Comparison of ENCODE assay signal across 32 mouse cellular contexts in genomic region chr1:193234130-193234645, GRCm38 (mm10). TPM values are rescaled to one million over a fixed set of nuclear protein-coding genes. Genes with fewer than 3 reads are reported as not detected.
DNase-seq lines count a peak whose midpoint lies in the region; ATAC-seq and TF ChIP-seq lines count a peak whose summit lies in the region.
"Had no signal": no experiment of that assay in that cellular context is flagged by ENCODE, and none has a peak within 500 bp of the region (broad histone marks: within the 10 kb centered on the region; RNA-seq: fewer than 3 reads in every experiment).

No protein-coding gene starts in this region.

- ATAC-seq in kidney, postnatal 0 days (replicated peaks; ENCODE audit: low FRiP score, low read depth): no peak; the same call in 1 of the 2 replicates
- ATAC-seq: CD4-positive, CD25-positive, alpha-beta regulatory T cell, adult 4 months; forebrain, embryonic 16.5 days; intestine, embryonic 15.5 days had no signal

- no peak for TF ChIP-seq CTCF in lung, adult 2 months (IDR thresholded peaks at IDR 0.05; ENCODE audit: insufficient read depth, low read length)
- no peak for TF ChIP-seq CTCF in kidney, postnatal 0 days (IDR thresholded peaks at IDR 0.05; ENCODE audit: low read depth)

- no peaks in the 10 kb centered on the region for H3K9me3 ChIP-seq in kidney, postnatal 0 days (replicated peaks; ENCODE audit: low read length)
- H3K9me3 ChIP-seq: forebrain, embryonic 10.5 days; hindbrain, embryonic 15.5 days; intestine, embryonic 15.5 days; limb, embryonic 13.5 days; liver, embryonic 13.5 days; neural tube, embryonic 13.5 days; stomach, embryonic 15.5 days had no signal

- H3K4me2 ChIP-seq in kidney, postnatal 0 days (ENCODE audit: low read length): no peak overlapping the region
- H3K4me2 ChIP-seq: heart, embryonic 11.5 days; hindbrain, embryonic 15.5 days; intestine, embryonic 15.5 days; limb, embryonic 13.5 days; liver, embryonic 13.5 days; lung, embryonic 14.5 days; neural tube, embryonic 13.5 days; stomach, embryonic 15.5 days had no signal

- peak overlapping the region; percentile 66 for H3K27ac ChIP-seq in kidney, postnatal 0 days
- H3K27ac ChIP-seq: forebrain, embryonic 10.5 days; hindbrain, embryonic 15.5 days; intestine, embryonic 15.5 days; limb, embryonic 13.5 days; liver, embryonic 13.5 days; neural tube, embryonic 13.5 days; stomach, embryonic 15.5 days had no signal

- H3K4me1 ChIP-seq in lung, adult 2 months (ENCODE audit: control insufficient read depth, insufficient read depth, low read length): no peaks in the 10 kb centered on the region; the same call in 1 of the 2 replicates
- 0 out of 2 replicates have a peak, but pooled peaks cover 11% of the 10 kb centered on the region for H3K4me1 ChIP-seq in kidney, postnatal 0 days (replicated peaks; ENCODE audit: insufficient read depth, low read length)
- H3K4me1 ChIP-seq: forebrain, embryonic 10.5 days; hindbrain, embryonic 15.5 days; intestine, embryonic 15.5 days; liver, embryonic 13.5 days; neural tube, embryonic 13.5 days; stomach, embryonic 15.5 days had no signal

- TF ChIP-seq POLR2A in lung, adult 2 months (IDR thresholded peaks at IDR 0.05; ENCODE audit: borderline replicate concordance, extremely low read depth, low read depth, low read length): no peak

- H3K9ac ChIP-seq in kidney, postnatal 0 days (ENCODE audit: low read depth, low read length): no peak overlapping the region
- H3K9ac ChIP-seq: hindbrain, embryonic 15.5 days; intestine, embryonic 15.5 days; limb, embryonic 13.5 days; liver, embryonic 13.5 days; lung, embryonic 14.5 days; neural tube, embryonic 13.5 days; stomach, embryonic 15.5 days had no signal

- WGBS in lung, adult 2 months: 85% methylated on average over 2 of the region's 2 CpGs
- 80% methylated on average over 2 of the region's 2 CpGs for WGBS in kidney, postnatal 0 days

- H3K36me3 ChIP-seq in kidney, postnatal 0 days (ENCODE audit: insufficient read depth, low read length): no peaks in the 10 kb centered on the region
- H3K36me3 ChIP-seq in splenic B cell, adult 2 months (ENCODE audit: control insufficient read depth, insufficient read depth, low read length, poor library complexity, severe bottlenecking): no peaks in the 10 kb centered on the region
- H3K36me3 ChIP-seq: forebrain, embryonic 10.5 days; hindbrain, embryonic 15.5 days; intestine, embryonic 15.5 days; limb, embryonic 13.5 days; liver, embryonic 13.5 days; neural tube, embryonic 13.5 days; stomach, embryonic 15.5 days had no signal

- DNase-seq in adrenal gland, postnatal 14 days: peak; percentile 31
- DNase-seq in adrenal gland, adult 8-10 months: no peak
- DNase-seq in lung, postnatal 36 days: peak; percentile 20
- DNase-seq in lung, adult 2 months: no peak
- DNase-seq in kidney, postnatal 0 days (ENCODE audit: low spot score): no peak
- DNase-seq in splenic B cell, adult 2 months (ENCODE audit: low read depth, low spot score): peak; percentile 51
- DNase-seq in urinary bladder, adult 2 months (ENCODE audit: low spot score): no peak
- DNase-seq: adrenal gland, postnatal 36 days; cerebellum, adult 11 months; cerebellum, postnatal 14 days; gastrocnemius, postnatal 14 days; heart, adult 11 months; layer of hippocampus, postnatal 36 days; liver, embryonic 13.5 days; lung, postnatal 4 days; midbrain, embryonic 14.5 days; right cerebral cortex, adult 18-20 months; right cerebral cortex, postnatal 4 days; thymus, postnatal 25 days had no signal

- no peaks in the 10 kb centered on the region for H3K27me3 ChIP-seq in kidney, postnatal 0 days (ENCODE audit: insufficient read depth, low read length)
- H3K27me3 ChIP-seq in splenic B cell, adult 2 months (ENCODE audit: control insufficient read depth, insufficient read depth, low read length, poor library complexity, severe bottlenecking): no peaks in the 10 kb centered on the region
- H3K27me3 ChIP-seq: hindbrain, embryonic 15.5 days; intestine, embryonic 15.5 days; limb, embryonic 13.5 days; liver, embryonic 13.5 days; neural tube, embryonic 13.5 days; stomach, embryonic 15.5 days had no signal

- H3K4me3 ChIP-seq in lung, adult 2 months (replicated peaks; ENCODE audit: extremely low read depth, low read depth, low read length): no peak overlapping the region
- no peak overlapping the region for H3K4me3 ChIP-seq in kidney, postnatal 0 days (replicated peaks; ENCODE audit: low read depth, low read length)
- H3K4me3 ChIP-seq: forebrain, embryonic 10.5 days; hindbrain, embryonic 15.5 days; intestine, embryonic 15.5 days; limb, embryonic 13.5 days; liver, embryonic 13.5 days; myocyte; neural tube, embryonic 13.5 days; stomach, embryonic 15.5 days had no signal

RNA-seq across cellular contexts. Expression of gene Lamb3, which starts 26.7 kb away (rescaled TPM):
- total RNA-seq in adrenal gland, postnatal 14 days (2021): 1.0 and 2.3 TPM in 2 replicates
- 1 to 10 TPM; 1.2 to 2.7 (median 1.5) TPM for total RNA-seq in adrenal gland, adult 8-10 months (2022)
- polyA plus RNA-seq in lung, adult 2 months (2012; rRNA removed): 60.8 and 62.3 TPM in 2 replicates
- polyA plus RNA-seq in kidney, postnatal 0 days (2015; fragmentation: Nextera tagmentation; extraction: Ambion mirVana): 1.6 and 1.9 TPM in 2 replicates
- 22.3 and 26.3 TPM in 2 replicates for polyA plus RNA-seq in urinary bladder, adult 2 months (2012; rRNA removed)
- total RNA-seq: megakaryocyte-erythroid progenitor cell, adult 5-6 weeks had no signal

RNA-seq across cellular contexts. Expression of gene Hsd11b1, which starts 29.7 kb away (rescaled TPM):
- 26.4 and 82.7 TPM in 2 replicates for total RNA-seq in adrenal gland, postnatal 14 days (2021)
- total RNA-seq in adrenal gland, adult 8-10 months (2022): 10 to 100 TPM; 58.1 to 94.0 (median 71.6) TPM
- 211 and 245 TPM in 2 replicates for polyA plus RNA-seq in lung, adult 2 months (2012; rRNA removed)
- 8.7 and 11.4 TPM in 2 replicates for polyA plus RNA-seq in kidney, postnatal 0 days (2015; fragmentation: Nextera tagmentation; extraction: Ambion mirVana)
- polyA plus RNA-seq in urinary bladder, adult 2 months (2012; rRNA removed): 68.7 and 71.3 TPM in 2 replicates
- total RNA-seq: megakaryocyte-erythroid progenitor cell, adult 5-6 weeks had no signal
- polyA plus RNA-seq: embryonic facial prominence, embryonic 11.5 days; neural tube, embryonic 13.5 days had no signal

RNA-seq across cellular contexts. Expression of gene Traf3ip3, which starts 32.7 kb away (rescaled TPM):
- 5.0 and 22.9 TPM in 2 replicates for total RNA-seq in adrenal gland, postnatal 14 days (2021)
- 1 to 10 TPM; 1.6 to 3.9 (median 2.7) TPM for total RNA-seq in adrenal gland, adult 8-10 months (2022)
- 4.9 and 5.5 TPM in 2 replicates for polyA plus RNA-seq in lung, adult 2 months (2012; rRNA removed)
- polyA plus RNA-seq in kidney, postnatal 0 days (2015; fragmentation: Nextera tagmentation; extraction: Ambion mirVana): 1.4 and 1.7 TPM in 2 replicates
- 2.2 and 2.9 TPM in 2 replicates for polyA plus RNA-seq in urinary bladder, adult 2 months (2012; rRNA removed)

RNA-seq across cellular contexts. Expression of gene G0s2, which starts 38.8 kb away (rescaled TPM):
- total RNA-seq in adrenal gland, postnatal 14 days (2021): 163 and 182 TPM in 2 replicates
- 10 to 100 TPM; 48.8 to 85.1 (median 74.4) TPM for total RNA-seq in adrenal gland, adult 8-10 months (2022)
- 180 and 265 TPM in 2 replicates for polyA plus RNA-seq in lung, adult 2 months (2012; rRNA removed)
- polyA plus RNA-seq in kidney, postnatal 0 days (2015; fragmentation: Nextera tagmentation; extraction: Ambion mirVana): 47.6 and 48.9 TPM in 2 replicates
- polyA plus RNA-seq in urinary bladder, adult 2 months (2012; rRNA removed): 86.5 and 115 TPM in 2 replicates
- total RNA-seq: megakaryocyte-erythroid progenitor cell, adult 5-6 weeks had no signal

Comparison
In these comparisons a context has a peak if more than half of its experiments do, and no peak if none do; other contexts are left out.
1. DNase-seq: peak in adrenal gland, postnatal 14 days (single experiment), lung, postnatal 36 days (single experiment) and splenic B cell, adult 2 months (single experiment); none in adrenal gland, adult 8-10 months (single experiment), lung, adult 2 months (single experiment), kidney, postnatal 0 days (single experiment) and urinary bladder, adult 2 months (single experiment).